In genomic region chr1:60488635-60489034, GRCm38 (mm10) we compare ENCODE assay signal across 19 mouse cellular contexts.
DNase-seq lines count a peak whose midpoint lies in the region; ATAC-seq and TF ChIP-seq lines count a peak whose summit lies in the region.
"Had no signal": no experiment of that assay in that cellular context is flagged by ENCODE, and none has a peak within 500 bp of the region (broad histone marks: within the 10 kb centered on the region; RNA-seq: fewer than 3 reads in every experiment).

No protein-coding gene starts in this region.

- peaks cover 5% of the 10 kb centered on the region for H3K4me1 ChIP-seq in cortical plate, adult 2 months (ENCODE audit: control insufficient read depth, insufficient read depth, low read length)
- H3K4me1 ChIP-seq: embryonic facial prominence, embryonic 15.5 days; forebrain, embryonic 12.5 days; hindbrain, embryonic 10.5 days had no signal

- TF ChIP-seq CTCF in layer of hippocampus, adult 2 months (conservative IDR thresholded peaks at IDR 0.05) = no peak
- no peak for TF ChIP-seq CTCF in cortical plate, adult 2 months (IDR thresholded peaks at IDR 0.05; ENCODE audit: extremely low read depth, insufficient read depth, low read length)

- no peak for TF ChIP-seq POLR2A in cortical plate, adult 2 months (IDR thresholded peaks at IDR 0.05; ENCODE audit: extremely low read depth, insufficient read depth, low read length)

- DNase-seq in layer of hippocampus, adult 2 months (ENCODE audit: low spot score in 2 of 2) = no peak
- DNase-seq in layer of hippocampus, adult 11-12 months (ENCODE audit: low spot score) = no peak
- DNase-seq in right cerebral cortex, adult 18-20 months = peak; percentile 61
- no peak for DNase-seq in right cerebral cortex, postnatal 4 days
- peak; percentile 17 to 57 for DNase-seq in right cerebral cortex, postnatal 36 days (ENCODE audit: low spot score in 2 of 2)
- DNase-seq: adrenal gland, adult 2 months; embryo, embryonic 11 days; gastrocnemius, postnatal 10 days; heart, adult 2 months; heart, postnatal 14 days had no signal

- H3K27ac ChIP-seq in layer of hippocampus, adult 2 months = peak overlapping the region; percentile 53; the same call in 1 of the 2 replicates
- peak overlapping the region; percentile 47; the same call in 1 of the 2 replicates for H3K27ac ChIP-seq in cortical plate, adult 2 months (ENCODE audit: insufficient read depth, low read length)
- H3K27ac ChIP-seq: embryonic facial prominence, embryonic 15.5 days; forebrain, embryonic 12.5 days; heart, adult 2 months; heart, embryonic 15.5 days; hindbrain, embryonic 10.5 days; hindbrain, embryonic 14.5 days had no signal

- H3K4me3 ChIP-seq in layer of hippocampus, adult 2 months = no peak overlapping the region
- H3K4me3 ChIP-seq in cortical plate, adult 2 months (ENCODE audit: insufficient read depth, low read length) = no peak overlapping the region
- H3K4me3 ChIP-seq: embryonic facial prominence, embryonic 15.5 days; erythroblast, embryonic 14.5 days; forebrain, embryonic 12.5 days; heart, adult 2 months; heart, embryonic 15.5 days; hindbrain, embryonic 10.5 days had no signal

- no peak for ATAC-seq in erythroid progenitor cell, adult 5-6 weeks (replicated peaks; ENCODE audit: low FRiP score, poor library complexity, severe bottlenecking)
- ATAC-seq: forebrain, embryonic 16.5 days had no signal

Comparison
In these comparisons a context has a peak if more than half of its experiments do, and no peak if none do; other contexts are left out.
1. DNase-seq: peak in right cerebral cortex, adult 18-20 months (single experiment) and right cerebral cortex, postnatal 36 days (2 of 2); none in layer of hippocampus, adult 2 months (0 of 2), layer of hippocampus, adult 11-12 months (single experiment) and right cerebral cortex, postnatal 4 days (single experiment).